Mouse (Mus musculus): ENCODE data around the gene Tceanc2. TPM values are rescaled to one million over a fixed set of nuclear protein-coding genes. Genes with fewer than 3 reads are reported as not detected.

Gene Tceanc2
- polyA plus RNA-seq, 1 experiment from 2014 or later = 20.1 TPM

DNA sequence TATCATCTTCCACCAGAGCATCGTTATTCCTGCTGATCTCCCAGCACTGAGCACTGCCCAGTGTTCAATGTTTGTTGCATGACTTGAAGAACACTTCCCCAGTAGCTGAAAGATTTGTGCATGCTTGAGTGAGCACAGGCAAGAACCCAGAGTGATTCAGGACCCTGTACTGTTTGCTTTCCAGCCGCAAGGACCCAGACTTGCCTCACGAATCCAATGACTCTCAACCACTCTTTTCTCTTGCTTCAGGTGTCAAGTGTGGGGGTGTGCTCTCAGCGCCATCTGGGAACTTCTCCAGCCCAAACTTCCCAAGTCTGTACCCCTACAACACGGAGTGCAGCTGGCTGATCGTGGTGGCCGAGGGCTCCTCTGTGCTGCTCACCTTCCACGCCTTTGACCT lies 76.7 kb downstream of the Tceanc2 start:
- Histone ChIP-seq H3K27me3 (0 out of 2 replicates have a peak, but pooled peaks cover 6% of the 10 kb centered on the region), H3K4me1 (replicated peaks) (no peaks in the 10 kb centered on the region), H3K4me3 (no peak overlapping the region), H3K27ac (no peak overlapping the region), H3K9ac (no peak overlapping the region), H3K9me3 (replicated peaks) (no peaks in the 10 kb centered on the region), H3K36me3 (no peaks in the 10 kb centered on the region), H3K4me2 (no peak overlapping the region)
- no peak for ATAC-seq (replicated peaks; ENCODE audit: insufficient number of reproducible peaks, insufficient read depth, low FRiP score, low read depth)
- WGBS = 69% methylated on average over 8 of the region's 8 CpGs

DNA sequence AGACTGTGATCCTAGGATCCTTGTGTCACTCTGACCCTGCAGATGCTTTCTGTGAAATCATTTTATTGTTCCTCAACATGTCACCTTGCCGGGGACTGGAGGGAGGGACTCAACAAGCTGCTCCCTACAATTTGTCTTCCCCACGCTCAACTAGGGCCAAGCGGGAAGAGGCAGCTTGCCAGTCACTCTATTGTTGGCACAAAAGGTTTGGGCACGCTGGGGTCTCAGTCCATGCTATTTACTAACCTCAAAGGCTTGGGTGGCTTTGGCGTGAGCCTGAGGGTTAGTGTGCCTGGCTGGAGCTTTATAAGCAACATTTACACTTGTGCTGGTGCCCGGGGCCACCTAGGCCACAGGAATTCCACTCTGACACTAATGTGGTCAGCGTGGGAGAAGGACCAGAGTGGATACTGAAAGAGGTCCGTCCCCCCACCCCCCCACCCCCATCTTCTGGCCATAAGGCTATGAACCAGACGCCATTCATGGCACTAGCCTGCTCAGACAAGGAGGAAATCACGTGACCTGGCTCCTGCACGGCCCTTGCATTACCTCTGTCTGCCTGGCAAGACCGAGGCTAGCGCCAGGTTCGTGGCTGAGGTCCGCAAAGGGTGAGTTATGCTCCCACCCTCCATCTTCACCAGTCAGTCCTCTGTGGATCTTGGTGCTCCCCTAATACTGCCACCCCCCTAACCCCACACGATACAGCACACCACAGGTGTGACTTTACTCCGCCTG lies 80.0 kb downstream of the Tceanc2 start:
- no peak overlapping the region for H3K9ac ChIP-seq
- no peak for ATAC-seq (replicated peaks; ENCODE audit: insufficient number of reproducible peaks, insufficient read depth, low FRiP score, low read depth)
- H3K36me3 ChIP-seq = no peaks in the 10 kb centered on the region
- H3K4me1 ChIP-seq (replicated peaks) = peaks cover 4% of the 10 kb centered on the region; the same call in 1 of the 2 replicates
- 0 out of 2 replicates have a peak, but pooled peaks cover 6% of the 10 kb centered on the region for H3K27me3 ChIP-seq
- WGBS = 71% methylated on average over 17 of the region's 17 CpGs
- H3K9me3 ChIP-seq (replicated peaks) = no peaks in the 10 kb centered on the region
- H3K4me2 ChIP-seq = no peak overlapping the region
- H3K27ac ChIP-seq = no peak overlapping the region
- no peak overlapping the region for H3K4me3 ChIP-seq

DNA sequence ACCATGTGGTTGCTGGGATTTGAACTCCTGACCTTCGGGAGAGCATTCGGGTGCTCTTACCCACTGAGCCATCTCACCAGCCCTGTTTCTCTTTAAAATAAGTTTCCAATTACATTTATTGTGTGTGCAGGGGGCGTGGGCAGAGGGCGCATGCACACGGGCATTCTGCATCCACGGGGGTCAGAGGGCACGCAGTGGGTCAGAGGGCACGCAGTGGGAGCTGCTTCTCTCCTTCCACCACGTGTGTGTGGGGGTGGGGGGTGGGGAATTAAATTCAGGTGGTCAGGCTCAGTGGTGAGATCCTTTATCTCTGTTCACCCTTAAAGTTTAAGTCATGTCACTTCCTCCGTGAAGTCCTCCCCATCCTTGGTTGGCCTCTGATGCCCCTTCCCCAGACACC lies 80.5 kb downstream of the Tceanc2 start:
- Histone ChIP-seq H3K27ac (no peak overlapping the region), H3K4me1 (replicated peaks) (peaks cover 4% of the 10 kb centered on the region; the same call in 1 of the 2 replicates), H3K9ac (no peak overlapping the region), H3K27me3 (0 out of 2 replicates have a peak, but pooled peaks cover 6% of the 10 kb centered on the region), H3K9me3 (replicated peaks) (no peaks in the 10 kb centered on the region), H3K36me3 (no peaks in the 10 kb centered on the region), H3K4me3 (no peak overlapping the region), H3K4me2 (no peak overlapping the region)
- no peak for ATAC-seq (replicated peaks; ENCODE audit: insufficient number of reproducible peaks, insufficient read depth, low FRiP score, low read depth)
- 82% methylated on average over 10 of the region's 10 CpGs for WGBS

DNA sequence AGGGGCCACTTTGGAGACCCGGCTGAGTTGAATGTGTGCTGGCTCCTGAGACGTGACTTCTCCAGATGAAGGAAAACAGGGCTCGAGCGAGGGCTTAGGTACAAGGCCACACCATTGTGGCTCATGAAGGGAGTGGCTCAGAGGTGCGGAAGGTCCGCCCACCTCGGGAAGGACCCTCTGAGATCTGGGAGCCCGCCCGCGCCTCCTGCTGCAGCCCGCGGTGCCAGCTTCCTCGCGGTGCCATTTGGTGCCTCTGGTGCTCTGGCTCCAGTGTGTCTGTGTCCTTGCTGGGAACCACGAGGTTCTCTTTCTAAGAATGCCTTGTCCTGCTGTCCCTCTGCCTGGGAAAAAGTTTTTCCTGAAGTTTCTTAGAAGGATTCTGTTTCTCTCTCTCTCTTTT lies 81.0 kb downstream of the Tceanc2 start:
- 0 out of 2 replicates have a peak, but pooled peaks cover 6% of the 10 kb centered on the region for H3K27me3 ChIP-seq
- H3K4me3 ChIP-seq = no peak overlapping the region
- no peak overlapping the region for H3K27ac ChIP-seq
- H3K36me3 ChIP-seq = no peaks in the 10 kb centered on the region
- WGBS = 47% methylated on average over 15 of the region's 15 CpGs
- no peak overlapping the region for H3K4me2 ChIP-seq
- no peak for ATAC-seq (replicated peaks; ENCODE audit: insufficient number of reproducible peaks, insufficient read depth, low FRiP score, low read depth)
- no peak overlapping the region for H3K9ac ChIP-seq
- peaks cover 4% of the 10 kb centered on the region; the same call in 1 of the 2 replicates for H3K4me1 ChIP-seq (replicated peaks)
- H3K9me3 ChIP-seq (replicated peaks) = no peaks in the 10 kb centered on the region

DNA sequence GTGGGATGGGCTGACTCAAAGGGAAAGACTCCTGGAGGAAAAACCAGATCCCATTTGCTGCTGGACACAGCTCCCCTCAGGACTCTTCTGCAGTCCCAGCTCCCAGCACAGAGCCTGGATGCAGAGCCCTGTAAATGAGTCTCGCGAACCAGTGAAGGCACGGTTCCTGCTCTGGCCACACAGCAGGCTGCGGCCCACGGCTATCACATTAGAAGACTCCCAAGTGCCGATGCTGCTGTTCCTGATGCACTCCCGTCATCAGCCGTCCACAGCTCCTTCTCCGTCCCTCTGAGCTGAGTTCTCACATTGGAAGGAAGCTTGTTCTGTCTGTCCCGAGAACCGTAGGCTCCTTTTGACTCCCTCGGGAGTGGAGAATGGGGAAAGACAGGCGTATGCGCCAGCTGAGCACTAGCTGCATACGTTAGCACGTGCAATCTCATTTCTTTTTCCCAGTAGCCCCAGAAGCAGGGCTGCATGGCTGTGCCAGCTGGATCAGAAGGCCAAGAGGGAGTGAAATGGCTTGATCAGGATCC lies 82.0 kb downstream of the Tceanc2 start, which contains the start of gene Cdcp2:
Gene Cdcp2, plus strand, starts transcription at position 51 of the 533 bp plus-strand sequence.
- Histone ChIP-seq H3K36me3 (no peaks in the 10 kb centered on the region), H3K4me2 (no peak within 1 kb of the TSS), H3K9ac (no peak within 1 kb of the TSS), H3K4me3 (no peak within 1 kb of the TSS), H3K27ac (no peak within 1 kb of the TSS), H3K4me1 (replicated peaks) (peaks cover 4% of the 10 kb centered on the region; the same call in 1 of the 2 replicates), H3K9me3 (replicated peaks) (no peaks in the 10 kb centered on the region), H3K27me3 (0 out of 2 replicates have a peak, but pooled peaks cover 6% of the 10 kb centered on the region)
- WGBS = 64% methylated on average over 16 of the region's 16 CpGs
- ATAC-seq (replicated peaks; ENCODE audit: insufficient number of reproducible peaks, insufficient read depth, low FRiP score, low read depth) = no peak

DNA sequence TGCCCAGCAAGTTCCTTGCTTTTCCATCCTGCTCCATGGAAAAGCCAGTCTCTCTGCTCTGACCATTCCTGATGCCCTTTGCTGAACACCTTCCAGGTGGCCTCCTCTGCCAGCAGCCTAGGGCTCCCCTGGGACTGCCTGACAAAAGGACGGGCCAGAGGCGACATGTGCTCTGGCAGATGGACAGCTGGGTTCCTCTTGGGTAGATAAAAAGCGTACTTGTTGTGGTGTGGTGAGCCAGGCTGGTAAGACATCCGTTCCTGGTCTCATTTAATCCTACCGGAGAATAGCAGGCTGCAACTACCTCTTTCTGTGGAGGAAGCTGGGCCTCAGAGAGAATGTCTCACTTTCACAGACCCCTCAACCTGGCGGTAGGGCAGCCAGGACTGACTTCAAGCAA lies 82.9 kb downstream of the Tceanc2 start:
- no peak overlapping the region for H3K27ac ChIP-seq
- no peak for ATAC-seq (replicated peaks; ENCODE audit: insufficient number of reproducible peaks, insufficient read depth, low FRiP score, low read depth)
- H3K4me3 ChIP-seq = no peak overlapping the region
- 0 out of 2 replicates have a peak, but pooled peaks cover 6% of the 10 kb centered on the region for H3K27me3 ChIP-seq
- H3K9ac ChIP-seq = no peak overlapping the region
- H3K4me2 ChIP-seq = no peak overlapping the region
- 44% methylated on average over 6 of the region's 6 CpGs for WGBS
- no peaks in the 10 kb centered on the region for H3K36me3 ChIP-seq
- H3K4me1 ChIP-seq (replicated peaks) = peaks cover 4% of the 10 kb centered on the region; the same call in 1 of the 2 replicates
- no peaks in the 10 kb centered on the region for H3K9me3 ChIP-seq (replicated peaks)

DNA sequence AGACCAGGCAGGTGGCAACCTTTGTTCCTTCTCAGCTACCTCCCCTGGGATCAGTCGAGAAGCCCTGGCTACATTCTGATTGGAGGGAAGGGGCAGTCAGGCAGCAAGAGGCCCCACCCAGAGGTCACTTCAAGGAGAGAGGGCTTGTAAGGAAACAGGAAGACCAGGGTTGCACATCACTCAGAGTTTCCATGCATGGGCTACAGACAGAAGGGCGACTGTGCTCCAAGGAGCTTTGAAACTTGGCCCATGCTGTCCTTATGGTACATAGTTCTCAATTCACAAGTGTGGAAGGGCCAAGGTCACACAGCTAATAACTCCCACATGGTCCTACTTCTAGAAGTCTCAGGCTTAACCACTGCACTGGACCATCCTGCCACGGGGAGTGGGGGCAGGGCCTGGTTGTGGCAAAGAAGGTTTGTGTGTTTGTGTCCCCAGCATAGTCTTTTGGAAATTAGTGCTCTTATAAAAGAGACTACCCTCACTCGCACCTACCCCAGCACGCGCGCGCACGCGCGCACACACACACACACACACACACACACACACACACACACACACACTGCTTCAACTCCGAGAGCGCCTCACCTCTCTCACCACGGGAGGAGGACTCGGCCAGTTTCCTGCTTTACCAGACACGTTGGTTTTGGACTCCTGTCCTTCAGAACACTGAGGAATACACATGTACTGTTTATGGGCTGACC lies 84.3 kb downstream of the Tceanc2 start:
- H3K4me2 ChIP-seq = no peak overlapping the region
- ATAC-seq (replicated peaks; ENCODE audit: insufficient number of reproducible peaks, insufficient read depth, low FRiP score, low read depth) = no peak
- H3K27ac ChIP-seq = no peak overlapping the region
- H3K4me1 ChIP-seq (replicated peaks) = peaks cover 4% of the 10 kb centered on the region; the same call in 1 of the 2 replicates
- no peak overlapping the region for H3K4me3 ChIP-seq
- 73% methylated on average over 16 of the region's 16 CpGs for WGBS
- H3K36me3 ChIP-seq = no peaks in the 10 kb centered on the region
- H3K27me3 ChIP-seq = 0 out of 2 replicates have a peak, but pooled peaks cover 6% of the 10 kb centered on the region
- H3K9ac ChIP-seq = no peak overlapping the region
- no peaks in the 10 kb centered on the region for H3K9me3 ChIP-seq (replicated peaks)

DNA sequence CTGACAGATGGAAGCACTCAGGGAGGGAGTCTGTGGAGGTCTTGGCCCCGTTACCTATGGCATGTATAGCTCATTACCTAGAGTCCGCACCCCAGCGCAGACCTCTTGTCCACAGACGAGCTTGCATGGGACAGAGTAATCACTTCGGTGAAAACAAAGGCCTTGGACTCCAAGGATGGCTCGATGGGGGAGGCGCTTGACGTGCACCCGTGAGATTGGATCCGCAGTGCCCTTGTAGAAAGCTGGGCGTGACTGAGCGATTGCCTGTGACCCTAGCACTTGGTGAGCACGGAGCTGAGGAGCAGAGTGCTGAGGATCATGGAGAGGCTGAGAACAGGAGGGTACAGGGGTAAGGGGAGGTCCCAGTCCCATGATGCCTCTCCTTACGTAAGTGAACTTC lies 87.2 kb downstream of the Tceanc2 start:
- Histone ChIP-seq H3K4me3 (no peak overlapping the region), H3K27ac (no peak overlapping the region), H3K9ac (no peak overlapping the region), H3K4me2 (no peak overlapping the region), H3K36me3 (no peaks in the 10 kb centered on the region), H3K27me3 (no peaks in the 10 kb centered on the region), H3K4me1 (replicated peaks) (peaks cover 4% of the 10 kb centered on the region; the same call in 1 of the 2 replicates), H3K9me3 (replicated peaks) (no peaks in the 10 kb centered on the region)
- ATAC-seq (replicated peaks; ENCODE audit: insufficient number of reproducible peaks, insufficient read depth, low FRiP score, low read depth) = no peak
- WGBS = 81% methylated on average over 14 of the region's 14 CpGs

DNA sequence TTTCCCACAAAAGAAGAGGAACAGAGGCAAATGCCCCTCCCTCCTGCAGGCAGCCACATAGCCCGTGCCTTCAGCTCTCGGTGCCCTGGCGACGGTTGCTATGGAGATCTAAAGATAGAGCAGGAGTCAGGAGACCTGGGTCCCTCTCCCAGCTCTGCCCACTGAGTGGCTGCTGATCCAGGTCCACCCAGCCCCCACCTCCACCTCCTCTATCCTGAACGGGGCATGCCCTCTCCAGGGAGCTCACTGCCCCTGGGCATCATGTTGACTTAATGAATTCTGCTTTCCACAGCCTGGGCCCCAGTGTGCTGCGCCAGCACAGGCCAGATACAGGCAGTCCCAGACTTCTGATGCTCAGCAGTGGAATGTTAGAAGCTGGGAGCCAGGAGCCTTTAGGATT lies 94.1 kb downstream of the Tceanc2 start:
- H3K27ac ChIP-seq = no peak overlapping the region
- ATAC-seq (replicated peaks; ENCODE audit: insufficient number of reproducible peaks, insufficient read depth, low FRiP score, low read depth) = peak; percentile 64

DNA sequence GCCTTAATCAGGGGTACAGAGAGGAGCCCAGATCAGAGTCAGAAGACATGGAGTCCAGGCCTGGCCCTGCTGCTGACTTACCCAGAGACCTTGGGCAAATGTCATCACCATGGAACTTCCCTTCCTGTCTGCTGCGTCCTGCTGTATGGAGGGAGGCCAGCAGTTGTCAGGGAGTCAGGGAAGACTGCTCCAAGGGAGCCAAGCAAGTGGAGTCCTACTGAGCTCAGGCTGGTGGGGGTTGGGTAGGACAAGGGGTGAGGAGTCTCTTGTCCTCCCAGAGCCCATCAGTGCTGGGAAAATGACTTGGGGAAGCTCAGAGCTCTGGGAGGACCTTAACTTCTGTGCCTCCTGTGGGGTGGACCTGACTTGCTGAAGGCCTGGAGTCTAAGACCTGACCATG lies 94.6 kb downstream of the Tceanc2 start:
- no peak for ATAC-seq (replicated peaks; ENCODE audit: insufficient number of reproducible peaks, insufficient read depth, low FRiP score, low read depth)
- Histone ChIP-seq H3K9me3 (replicated peaks) (no peaks in the 10 kb centered on the region), H3K9ac (no peak overlapping the region), H3K27ac (no peak overlapping the region), H3K27me3 (no peaks in the 10 kb centered on the region), H3K4me3 (no peak overlapping the region), H3K36me3 (no peaks in the 10 kb centered on the region), H3K4me2 (no peak overlapping the region), H3K4me1 (replicated peaks) (peaks cover 17% of the 10 kb centered on the region)
- 23% methylated on average over 1 of the region's 1 CpGs for WGBS

More for the DNA sequence above, 94.1 kb downstream of the Tceanc2 start:
- H3K4me2 ChIP-seq = no peak overlapping the region
- H3K9ac ChIP-seq = no peak overlapping the region
- no peak overlapping the region for H3K4me3 ChIP-seq
- H3K9me3 ChIP-seq (replicated peaks) = no peaks in the 10 kb centered on the region
- peaks cover 12% of the 10 kb centered on the region for H3K4me1 ChIP-seq (replicated peaks)
- no peaks in the 10 kb centered on the region for H3K27me3 ChIP-seq
- 17% methylated on average over 6 of the region's 6 CpGs for WGBS
- no peaks in the 10 kb centered on the region for H3K36me3 ChIP-seq
